Mouse (Mus musculus): ENCODE results near the gene Hid1.
A peak's percentile ranks its signal among the peaks of the same experiment; 100 is the strongest.

Gene Hid1

DNA sequence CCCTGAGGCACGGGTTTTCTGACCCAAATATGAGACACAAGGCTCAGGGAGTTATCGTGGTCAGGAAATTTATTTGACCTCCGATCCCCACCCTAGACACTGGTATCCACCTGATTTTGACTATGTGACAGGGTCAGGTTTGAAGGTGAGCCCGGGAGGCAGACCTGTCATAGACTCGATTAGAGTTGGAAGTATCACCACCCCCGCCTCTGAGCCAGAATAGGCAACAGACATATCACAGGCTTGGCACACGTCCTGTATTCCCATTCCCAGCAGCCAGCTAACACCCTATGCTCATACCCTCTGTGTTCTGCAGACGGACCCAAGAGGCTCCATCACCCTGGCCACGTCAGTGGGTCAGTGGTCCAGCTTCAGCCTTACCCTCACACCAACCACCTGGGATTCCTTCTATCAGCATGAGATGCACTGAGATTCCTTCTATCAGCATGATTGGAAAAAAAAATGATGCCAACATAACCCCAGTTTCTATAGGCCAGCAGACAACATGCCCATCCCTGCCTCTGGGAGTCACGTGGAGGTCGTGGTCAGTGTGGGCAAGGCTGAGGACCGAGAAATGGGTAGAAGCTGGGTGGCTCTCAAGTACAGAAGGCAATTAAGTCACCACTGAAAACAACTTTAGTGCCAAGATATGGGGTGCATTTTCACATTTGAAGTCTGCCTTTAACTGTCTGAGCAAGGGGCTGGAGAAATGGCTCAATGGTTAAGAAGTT, 7.3 kb upstream of the Hid1 start:
- no peak for DNase-seq (ENCODE audit: low spot score in 2 of 2)

GRCm38 (mm10) chr11:115373805-115374694, 6.5 kb upstream of the Hid1 start:
- peak; percentile 44 to 75 for DNase-seq (ENCODE audit: low spot score in 2 of 2)

DNA sequence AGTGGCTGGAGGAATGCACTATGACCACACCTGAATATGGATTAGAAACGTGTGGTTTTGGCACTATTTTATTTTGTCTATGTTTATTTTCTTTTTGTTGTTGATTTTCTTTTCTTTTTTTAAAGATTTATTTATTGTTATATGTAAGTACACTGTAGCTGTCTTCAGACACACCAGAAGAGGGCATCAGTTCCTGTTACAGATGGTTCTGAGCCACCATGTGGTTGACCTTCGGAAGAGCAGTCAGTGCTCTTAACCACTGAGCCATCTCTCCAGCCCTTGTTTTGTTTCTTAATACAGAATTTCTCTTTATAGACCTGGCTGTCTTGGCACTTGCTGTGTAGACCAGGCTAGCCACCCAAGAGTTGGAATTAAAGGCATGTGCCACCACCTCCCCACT, 5.2 kb upstream of the Hid1 start:
- DNase-seq (ENCODE audit: low spot score in 2 of 2): no peak

DNA sequence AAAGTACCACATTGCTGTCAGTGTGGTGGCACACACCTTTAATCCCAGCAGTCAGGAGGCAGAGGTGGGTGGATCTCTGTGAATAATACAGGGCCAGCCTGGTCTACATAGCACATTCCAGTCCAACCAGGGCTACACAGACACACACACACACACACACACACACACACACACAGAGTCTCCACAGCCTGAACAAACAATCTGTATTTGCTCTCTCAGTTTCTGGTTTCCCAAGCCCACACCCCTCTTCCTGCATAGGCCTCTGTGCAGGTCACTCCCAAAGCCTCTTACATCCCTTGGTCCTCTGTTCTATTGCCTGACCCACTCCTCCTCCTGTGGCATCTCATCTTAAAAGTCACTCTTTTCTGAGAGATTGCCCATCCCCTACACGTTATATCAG, 4.5 kb upstream of the Hid1 start:
- DNase-seq (ENCODE audit: low spot score in 2 of 2): no peak

GRCm38 (mm10) chr11:115371354-115371753, 3.8 kb upstream of the Hid1 start:
- no peak for DNase-seq (ENCODE audit: low spot score in 2 of 2)

DNA sequence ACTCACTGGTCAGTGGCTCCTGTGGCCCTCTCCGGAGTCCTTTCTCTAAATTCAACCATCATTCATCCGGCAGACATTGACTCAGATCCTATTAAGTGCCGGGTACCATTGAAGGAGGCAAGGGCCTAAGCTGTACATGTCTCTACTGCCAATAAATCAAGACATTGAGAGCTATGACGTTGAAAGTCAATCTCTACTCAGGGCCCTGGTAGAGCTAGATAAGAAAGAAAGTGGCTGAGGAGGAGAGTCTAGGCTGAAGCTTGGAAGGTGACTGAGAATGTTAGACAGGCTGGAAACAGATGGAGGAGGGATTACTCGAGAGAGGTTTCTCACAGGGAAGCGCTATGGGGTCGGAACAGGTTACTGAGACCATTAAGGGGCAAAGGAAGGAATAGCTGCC, 2.8 kb upstream of the Hid1 start:
- no peak for DNase-seq (ENCODE audit: low spot score in 2 of 2)

DNA sequence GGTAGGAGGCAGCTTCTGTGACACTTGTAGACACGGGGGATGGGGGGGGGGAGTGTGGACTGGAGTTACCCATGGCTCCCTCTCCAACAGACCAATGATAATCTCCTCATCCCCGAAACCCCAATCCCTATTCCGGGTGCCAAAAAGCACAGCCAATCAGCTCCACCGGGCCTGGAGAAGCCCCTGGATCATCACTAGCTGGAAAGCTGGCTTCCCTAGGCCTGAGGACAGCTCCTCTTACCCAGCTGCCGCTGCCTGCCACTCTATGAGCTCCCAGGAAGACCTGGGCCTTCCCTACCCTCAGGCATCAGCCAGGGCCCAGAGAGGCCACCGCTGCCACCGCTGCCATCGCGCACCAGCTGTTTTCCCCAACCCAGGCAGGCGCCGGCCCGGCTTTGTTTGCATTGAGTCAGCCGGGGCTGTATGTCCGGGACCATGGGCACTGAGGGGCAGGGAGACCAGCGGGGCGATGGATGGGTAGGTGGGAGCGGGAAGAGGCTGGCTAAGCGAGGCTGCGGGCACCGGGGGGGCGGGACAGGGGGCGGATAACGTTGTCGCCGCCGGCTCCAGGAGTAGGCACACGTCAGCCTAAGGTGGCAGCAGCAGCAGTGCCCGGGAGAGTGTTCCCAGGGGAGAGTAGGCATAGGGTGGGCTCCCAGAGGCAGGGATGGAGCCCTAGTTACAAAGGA, 706 bp downstream of the Hid1 start:
- DNase-seq (ENCODE audit: low spot score in 2 of 2): no peak

DNA sequence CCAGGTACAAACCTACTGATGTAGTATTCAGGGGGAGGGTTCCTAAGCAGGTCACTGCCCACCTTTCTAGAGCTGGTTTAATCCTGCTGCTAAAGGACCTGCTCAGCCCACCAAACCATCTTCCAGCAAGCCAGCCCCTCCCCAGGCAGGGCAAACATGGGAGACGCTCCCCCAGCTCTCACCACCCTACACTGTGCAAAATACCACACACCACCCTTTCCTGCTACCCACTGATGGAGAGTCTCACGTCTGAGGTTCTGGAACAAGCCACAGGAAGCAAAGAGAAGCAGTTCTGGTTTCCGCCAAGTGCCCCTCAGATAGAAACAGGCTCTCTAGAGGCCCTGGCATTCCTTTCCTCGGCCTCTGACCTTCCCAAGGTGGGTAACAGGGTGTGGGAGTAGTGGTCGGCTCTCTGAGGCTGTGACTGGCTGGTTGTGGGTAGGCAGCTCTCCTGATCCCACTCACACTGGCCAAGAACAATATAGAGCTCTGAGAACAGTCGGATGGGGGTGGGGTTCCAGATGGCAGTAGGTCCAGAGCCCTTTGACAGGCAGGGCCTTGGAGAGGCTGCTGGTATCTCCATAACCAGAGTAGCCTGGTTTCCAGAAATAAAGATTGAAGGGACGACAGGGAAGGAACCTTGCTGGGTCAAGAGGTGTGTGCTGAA, 1.4 kb downstream of the Hid1 start:
- DNase-seq (ENCODE audit: low spot score in 2 of 2): no peak

GRCm38 (mm10) chr11:115364136-115364535, 3.4 kb downstream of the Hid1 start:
- DNase-seq (ENCODE audit: low spot score in 2 of 2): no peak

DNA sequence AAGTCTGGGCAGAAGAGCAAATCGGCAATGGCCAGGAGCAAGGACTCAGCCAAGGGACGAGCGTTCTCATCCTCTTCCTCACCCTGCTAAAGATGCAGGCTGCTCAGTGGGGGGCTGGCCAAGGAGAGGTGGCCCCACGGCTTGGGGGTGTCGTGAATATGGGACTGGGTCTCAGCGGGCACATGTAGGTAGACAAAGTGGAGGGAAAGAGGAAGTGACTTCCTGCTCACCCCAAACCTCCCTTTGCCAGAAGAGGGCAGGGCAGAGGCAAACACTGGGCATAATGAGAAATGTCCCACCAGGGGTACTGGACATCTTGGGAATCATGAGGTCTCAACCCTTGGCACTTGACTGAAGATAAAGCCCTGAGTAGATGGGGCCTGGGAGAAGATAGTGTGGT, 7.8 kb downstream of the Hid1 start:
- DNase-seq (ENCODE audit: low spot score in 2 of 2): no peak

DNA sequence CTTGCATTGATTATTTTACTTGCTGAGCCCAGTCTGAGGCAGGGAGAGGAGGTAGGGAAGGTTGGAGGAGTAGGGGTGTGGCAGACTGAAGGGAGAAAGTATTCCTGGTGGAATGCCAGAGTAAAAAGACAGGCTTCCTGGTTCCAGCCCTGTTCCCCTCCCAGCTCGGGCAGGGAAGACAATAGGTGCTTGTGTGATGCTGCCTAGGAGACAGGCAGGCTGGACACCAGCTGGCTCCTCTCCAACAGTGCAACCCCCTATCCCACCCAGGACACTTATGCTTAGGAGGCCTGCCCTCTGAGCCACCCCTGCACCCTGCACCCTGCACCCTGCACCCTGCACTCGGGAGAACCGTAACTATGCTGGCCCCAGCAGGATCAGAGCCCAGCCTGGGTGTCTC, 8.3 kb downstream of the Hid1 start:
- DNase-seq (ENCODE audit: low spot score in 2 of 2): no peak

- DNase-seq (ENCODE audit: low spot score in 2 of 2): peak in 1 of 2 experiments; percentile 75
These were observed 9.1 kb downstream of the Hid1 start for GRCm38 (mm10) chr11:115358468-115358867.

GRCm38 (mm10) chr11:115354183-115354582, 13.4 kb downstream of the Hid1 start:
- no peak for DNase-seq (ENCODE audit: low spot score in 2 of 2)

DNA sequence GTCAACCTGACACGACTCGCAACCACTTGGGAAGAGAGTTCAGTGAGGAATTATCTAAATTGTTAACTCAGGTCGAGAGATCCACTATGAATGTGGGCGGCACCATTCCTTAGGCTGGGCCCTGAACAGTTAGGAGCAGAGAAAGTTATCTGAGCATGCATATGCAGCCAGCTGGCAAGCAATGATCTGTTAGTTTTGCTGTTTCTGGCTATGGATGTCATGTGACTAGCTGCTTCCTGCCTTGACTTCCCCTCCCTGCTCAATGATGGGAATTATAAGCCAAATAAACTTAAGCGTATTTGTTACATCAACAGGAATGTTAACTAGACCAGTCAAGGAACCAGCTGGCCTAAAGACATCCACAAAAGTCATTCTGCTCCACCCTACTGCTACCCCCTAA, 14.2 kb downstream of the Hid1 start:
- DNase-seq (ENCODE audit: low spot score in 2 of 2): no peak

- DNase-seq (ENCODE audit: low spot score in 2 of 2): no peak
These were observed 17.6 kb downstream of the Hid1 start for GRCm38 (mm10) chr11:115349976-115350375.

DNA sequence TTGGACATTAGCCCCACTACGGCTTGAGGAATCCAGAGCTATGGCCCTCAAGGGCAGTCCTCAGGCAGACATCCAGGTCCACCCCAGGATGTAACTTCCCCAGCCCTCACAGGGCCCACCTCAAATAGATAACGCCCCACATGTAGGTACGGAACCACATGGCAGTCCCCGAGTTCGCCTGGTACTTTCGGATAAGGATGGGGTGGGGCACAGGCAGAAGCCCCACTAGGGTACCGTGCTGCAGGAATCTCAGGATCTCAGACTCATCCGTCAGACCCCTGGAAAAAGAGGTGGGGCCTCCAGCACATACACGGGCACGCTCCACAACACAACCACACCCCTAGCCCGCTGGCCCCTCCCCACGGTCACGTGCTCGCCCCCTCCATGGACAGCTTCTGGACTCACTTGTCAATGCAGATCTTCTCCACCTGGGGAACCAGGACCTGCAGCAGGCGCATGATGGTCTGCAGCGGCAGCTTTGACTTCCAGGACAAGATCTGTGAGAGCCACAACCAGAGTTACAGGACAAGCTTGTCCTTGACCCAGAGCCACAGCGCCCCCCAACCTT, 18.8 kb downstream of the Hid1 start:
- DNase-seq (ENCODE audit: low spot score in 2 of 2): no peak

DNA sequence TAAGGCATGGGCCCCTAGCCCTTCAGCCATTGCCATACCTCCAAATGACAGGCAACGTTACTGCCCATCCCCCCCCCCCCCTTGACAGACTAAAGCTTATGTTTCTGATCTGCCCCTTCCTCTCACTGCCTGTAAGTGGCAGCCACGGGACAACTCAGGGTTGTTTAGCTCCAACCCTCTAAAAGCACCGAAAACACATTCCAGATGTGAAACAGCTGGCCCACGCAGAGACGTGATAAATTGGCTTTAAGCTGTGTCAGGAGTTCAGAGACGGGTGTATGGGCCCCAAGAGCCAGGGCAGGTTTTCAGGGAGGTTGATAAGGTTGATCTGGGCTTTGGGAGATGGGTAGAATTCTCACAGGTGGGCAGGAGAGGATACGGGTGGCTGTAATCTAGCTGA, 22.0 kb downstream of the Hid1 start:
- no peak for DNase-seq (ENCODE audit: low spot score in 2 of 2)

DNA sequence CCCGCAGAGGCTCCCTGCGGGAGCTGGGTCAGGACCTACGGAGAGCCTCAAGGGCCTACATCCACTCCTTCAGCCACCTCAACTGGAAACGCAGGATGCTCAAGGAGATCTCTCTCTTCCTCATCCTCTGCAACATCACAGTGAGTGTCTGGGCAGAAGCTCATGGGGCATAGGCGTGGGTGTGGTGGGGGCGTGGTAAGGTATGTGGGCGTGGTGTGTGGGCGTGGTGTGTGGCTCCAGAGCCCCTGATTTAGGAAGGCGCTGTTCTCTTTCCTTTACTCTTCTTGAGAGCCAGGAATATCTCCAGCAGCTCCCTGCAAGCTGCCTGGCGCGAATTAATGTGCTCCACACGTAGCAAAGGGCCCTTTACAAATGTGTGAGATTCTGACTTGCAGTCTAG, 22.6 kb downstream of the Hid1 start:
- DNase-seq (ENCODE audit: low spot score in 2 of 2): no peak

GRCm38 (mm10) chr11:115341866-115342265, 25.7 kb downstream of the Hid1 start:
- DNase-seq (ENCODE audit: low spot score in 2 of 2): no peak

DNA sequence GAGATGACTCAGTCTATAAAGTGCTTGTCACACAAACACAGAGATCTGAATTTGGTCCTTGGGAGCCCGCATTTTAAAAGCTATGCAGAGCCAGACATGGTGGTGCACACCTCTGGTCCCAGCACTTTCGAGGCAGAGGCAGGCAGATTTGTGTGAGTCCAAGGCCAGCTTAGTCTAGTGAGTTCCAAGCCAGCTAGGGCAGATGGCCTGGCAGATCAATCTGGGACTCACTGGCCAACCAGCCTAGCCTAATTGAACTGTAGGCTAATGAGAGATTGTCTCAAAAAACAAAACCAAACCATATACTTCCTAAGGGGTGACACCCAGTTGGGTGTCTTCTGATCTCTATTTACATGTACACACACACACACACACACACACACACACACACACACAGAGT, 26.3 kb downstream of the Hid1 start:
- DNase-seq (ENCODE audit: low spot score in 2 of 2): no peak

DNA sequence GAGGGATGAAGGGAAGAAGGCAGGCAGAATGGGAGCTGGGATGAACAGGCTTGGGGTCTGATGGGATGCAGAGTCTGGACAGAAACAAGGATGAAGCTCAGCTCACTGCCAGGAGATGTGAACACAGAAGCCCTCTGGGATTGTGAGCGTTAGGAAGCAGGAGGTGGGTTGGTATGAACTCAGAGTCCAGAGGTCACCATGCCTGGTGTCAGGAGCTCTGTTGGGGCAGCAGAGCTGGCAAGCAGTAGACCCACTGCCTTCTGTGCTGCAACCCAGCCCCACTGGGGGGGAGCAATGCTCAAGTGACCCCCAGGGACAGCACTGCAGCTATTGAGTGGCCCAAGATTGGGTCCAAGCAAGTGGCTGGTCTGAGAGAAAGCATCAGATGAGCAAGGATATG, 29.7 kb downstream of the Hid1 start:
- no peak for DNase-seq (ENCODE audit: low spot score in 2 of 2)

DNA sequence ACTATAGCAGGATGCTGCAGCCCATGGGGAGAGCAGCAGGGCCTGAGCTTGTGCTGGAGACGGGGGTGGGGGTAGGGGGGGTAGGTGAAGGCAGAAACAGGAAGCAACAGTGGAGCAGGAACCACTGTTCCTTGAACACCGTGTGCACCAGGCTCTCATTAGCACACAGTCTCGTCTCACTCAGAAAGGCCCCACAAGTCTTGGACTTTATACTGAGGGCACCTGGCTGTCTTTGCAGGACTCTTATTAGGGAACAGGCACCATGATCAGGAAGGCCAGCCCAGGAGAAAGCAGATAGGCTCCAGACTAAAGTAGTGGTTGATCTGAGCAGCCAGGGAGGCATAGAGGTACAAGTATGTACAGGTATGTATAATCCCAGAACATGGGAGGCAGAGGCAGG, 30.2 kb downstream of the Hid1 start:
- DNase-seq (ENCODE audit: low spot score in 2 of 2): no peak

All from urinary bladder, postnatal 4 days (tissue).